Mouse (Mus musculus): ENCODE data around the gene Hist1h4c. TPM values are rescaled to one million over a fixed set of nuclear protein-coding genes. Genes with fewer than 3 reads are reported as not detected.

Hist1h4c gene
- polyA plus RNA-seq, 1 experiment from 2014 or later = 2.9 TPM

GRCm38 (mm10) chr13:23739922-23740252 is 41.6 kb upstream of the Hist1h4c start:
- TF ChIP-seq CTCF (IDR thresholded peaks at IDR 0.05; ENCODE audit: low read depth) = no peak
- Histone ChIP-seq H3K27ac (ENCODE audit: low read depth, low read length) (peak overlapping the region; percentile 97), H3K9ac (ENCODE audit: low read depth, low read length) (peak overlapping the region; percentile 90), H3K4me1 (replicated peaks; ENCODE audit: control insufficient read depth, insufficient read depth, low read length) (no peaks in the 10 kb centered on the region), H3K36me3 (ENCODE audit: control insufficient read depth, insufficient read depth) (no peaks in the 10 kb centered on the region), H3K27me3 (replicated peaks; ENCODE audit: control insufficient read depth, insufficient read depth, low read length) (no peaks in the 10 kb centered on the region), H3K9me3 (ENCODE audit: control insufficient read depth) (no peaks in the 10 kb centered on the region), H3K4me2 (replicated peaks; ENCODE audit: low read depth) (peak overlapping the region; percentile 85), H3K4me3 (ENCODE audit: low read depth, low read length) (peak overlapping the region; percentile 60)
- WGBS = under 1% methylated on average over 14 of the region's 14 CpGs
- ATAC-seq = peak; percentile 49

- Histone ChIP-seq H3K36me3 (ENCODE audit: control insufficient read depth, insufficient read depth) (no peaks in the 10 kb centered on the region), H3K27ac (ENCODE audit: low read depth, low read length) (peak overlapping the region; percentile 97), H3K4me2 (replicated peaks; ENCODE audit: low read depth) (peak overlapping the region; percentile 85), H3K9ac (ENCODE audit: low read depth, low read length) (peak overlapping the region; percentile 90), H3K27me3 (replicated peaks; ENCODE audit: control insufficient read depth, insufficient read depth, low read length) (no peaks in the 10 kb centered on the region), H3K9me3 (ENCODE audit: control insufficient read depth) (no peaks in the 10 kb centered on the region), H3K4me1 (replicated peaks; ENCODE audit: control insufficient read depth, insufficient read depth, low read length) (no peaks in the 10 kb centered on the region), H3K4me3 (ENCODE audit: low read depth, low read length) (peak overlapping the region; percentile 60)
- ATAC-seq = peak; percentile 81
- no peak for TF ChIP-seq CTCF (IDR thresholded peaks at IDR 0.05; ENCODE audit: low read depth)
- under 1% methylated on average over 39 of the region's 39 CpGs for WGBS
Measured at GRCm38 (mm10) chr13:23739069-23739921, 41.0 kb upstream of the Hist1h4c start.

GRCm38 (mm10) chr13:23738677-23739068 is 40.4 kb upstream of the Hist1h4c start, which contains the start of gene Hist1h1c:
Gene Hist1h1c, plus strand, starts transcription at chr13:23738808.
- H3K27ac ChIP-seq (ENCODE audit: low read depth, low read length) = peak within 1 kb of the TSS; percentile 97
- peak; percentile 87 for ATAC-seq
- under 1% methylated on average over 29 of the region's 38 CpGs for WGBS

GRCm38 (mm10) chr13:23738041-23738440 is 39.8 kb upstream of the Hist1h4c start:
- WGBS = 27% methylated on average over 4 of the region's 4 CpGs
- Histone ChIP-seq H3K4me3 (ENCODE audit: low read depth, low read length) (peak overlapping the region; percentile 60), H3K4me1 (replicated peaks; ENCODE audit: control insufficient read depth, insufficient read depth, low read length) (no peaks in the 10 kb centered on the region), H3K9ac (ENCODE audit: low read depth, low read length) (peak overlapping the region; percentile 90), H3K9me3 (ENCODE audit: control insufficient read depth) (no peaks in the 10 kb centered on the region), H3K36me3 (ENCODE audit: control insufficient read depth, insufficient read depth) (no peaks in the 10 kb centered on the region), H3K27me3 (replicated peaks; ENCODE audit: control insufficient read depth, insufficient read depth, low read length) (no peaks in the 10 kb centered on the region), H3K4me2 (replicated peaks; ENCODE audit: low read depth) (peak overlapping the region; percentile 85), H3K27ac (ENCODE audit: low read depth, low read length) (peak overlapping the region; percentile 97)
- TF ChIP-seq CTCF (IDR thresholded peaks at IDR 0.05; ENCODE audit: low read depth) = no peak
- no peak for ATAC-seq

More at GRCm38 (mm10) chr13:23738677-23739068, 40.4 kb upstream of the Hist1h4c start, which contains the start of gene Hist1h1c:
- no peaks in the 10 kb centered on the region for H3K9me3 ChIP-seq (ENCODE audit: control insufficient read depth)
- no peaks in the 10 kb centered on the region for H3K4me1 ChIP-seq (replicated peaks; ENCODE audit: control insufficient read depth, insufficient read depth, low read length)
- peak within 1 kb of the TSS; percentile 85 for H3K4me2 ChIP-seq (replicated peaks; ENCODE audit: low read depth)
- no peaks in the 10 kb centered on the region for H3K27me3 ChIP-seq (replicated peaks; ENCODE audit: control insufficient read depth, insufficient read depth, low read length)
- peak within 1 kb of the TSS; percentile 60 for H3K4me3 ChIP-seq (ENCODE audit: low read depth, low read length)
- H3K9ac ChIP-seq (ENCODE audit: low read depth, low read length) = peak within 1 kb of the TSS; percentile 90
- no peaks in the 10 kb centered on the region for H3K36me3 ChIP-seq (ENCODE audit: control insufficient read depth, insufficient read depth)
- TF ChIP-seq CTCF (IDR thresholded peaks at IDR 0.05; ENCODE audit: low read depth) = peak; percentile 46; the same call in 1 of the 2 replicates

GRCm38 (mm10) chr13:23737091-23737490 is 38.8 kb upstream of the Hist1h4c start:
- Histone ChIP-seq H3K36me3 (ENCODE audit: control insufficient read depth, insufficient read depth) (no peaks in the 10 kb centered on the region), H3K27me3 (replicated peaks; ENCODE audit: control insufficient read depth, insufficient read depth, low read length) (no peaks in the 10 kb centered on the region), H3K9ac (ENCODE audit: low read depth, low read length) (no peak overlapping the region), H3K9me3 (ENCODE audit: control insufficient read depth) (no peaks in the 10 kb centered on the region), H3K4me1 (replicated peaks; ENCODE audit: control insufficient read depth, insufficient read depth, low read length) (no peaks in the 10 kb centered on the region), H3K27ac (ENCODE audit: low read depth, low read length) (no peak overlapping the region; the same call in 1 of the 2 replicates), H3K4me3 (ENCODE audit: low read depth, low read length) (no peak overlapping the region), H3K4me2 (replicated peaks; ENCODE audit: low read depth) (no peak overlapping the region)
- TF ChIP-seq CTCF (IDR thresholded peaks at IDR 0.05; ENCODE audit: low read depth) = no peak
- no peak for ATAC-seq
- 77% methylated on average over 5 of the region's 5 CpGs for WGBS

- H3K4me2 ChIP-seq (replicated peaks; ENCODE audit: low read depth) = no peak overlapping the region
- no peak overlapping the region for H3K9ac ChIP-seq (ENCODE audit: low read depth, low read length)
- H3K9me3 ChIP-seq (ENCODE audit: control insufficient read depth) = no peaks in the 10 kb centered on the region
- no peak for ATAC-seq
- TF ChIP-seq CTCF (IDR thresholded peaks at IDR 0.05; ENCODE audit: low read depth) = peak; percentile 93
- H3K4me3 ChIP-seq (ENCODE audit: low read depth, low read length) = no peak overlapping the region
- 23% methylated on average over 8 of the region's 8 CpGs for WGBS
- no peaks in the 10 kb centered on the region for H3K27me3 ChIP-seq (replicated peaks; ENCODE audit: control insufficient read depth, insufficient read depth, low read length)
- no peak overlapping the region for H3K27ac ChIP-seq (ENCODE audit: low read depth, low read length)
- no peaks in the 10 kb centered on the region for H3K4me1 ChIP-seq (replicated peaks; ENCODE audit: control insufficient read depth, insufficient read depth, low read length)
- H3K36me3 ChIP-seq (ENCODE audit: control insufficient read depth, insufficient read depth) = no peaks in the 10 kb centered on the region
Measured at GRCm38 (mm10) chr13:23732156-23732804, 34.0 kb upstream of the Hist1h4c start.

All from intestine, postnatal 0 days (tissue).